Mouse (Mus musculus) embryonic facial prominence, embryonic 10.5 days (tissue): ENCODE measurements around the gene Gdpgp1. TPM values are rescaled to one million over a fixed set of nuclear protein-coding genes. Genes with fewer than 3 reads are reported as not detected.

Experiments
- DNase-seq: peaks from one replicate; pipeline ENCODE4 v3.0.0-alpha.2; 2017; ENCODE audit warnings: low spot score
- H3K27ac ChIP-seq: fragments of 300-500 bp; sonication (generic); replicated peaks from 2 replicates; pipeline ENCODE4 v1.5.1; 2016; ENCODE audit warnings: mild to moderate bottlenecking
- H3K27me3 ChIP-seq: fragments of 300-500 bp; sonication (generic); replicated peaks from 2 replicates; pipeline ENCODE4 v1.6.1; 2016; ENCODE audit warnings: low read depth, mild to moderate bottlenecking; ENCODE audit not compliant: poor library complexity, severe bottlenecking
- H3K36me3 ChIP-seq: fragments of 300-500 bp; sonication (generic); replicated peaks from 2 replicates; pipeline ENCODE4 v1.6.1; 2016; ENCODE audit warnings: mild to moderate bottlenecking, moderate library complexity
- H3K4me1 ChIP-seq: fragments of 300-500 bp; sonication (generic); 2 replicates; pipeline ENCODE4 v1.6.1; 2016
- H3K4me3 ChIP-seq: fragments of 300-500 bp; sonication (generic); 2 replicates; pipeline ENCODE4 v1.5.1; 2016; ENCODE audit warnings: mild to moderate bottlenecking, moderate library complexity
- H3K9me3 ChIP-seq: fragments of 300-500 bp; sonication (generic); 2 replicates; pipeline ENCODE4 v1.6.1; 2016; ENCODE audit warnings: mild to moderate bottlenecking
- WGBS: fragments of 180-500 bp; shearing (Covaris S2); methylation state at CpG from one replicate; pipeline ENCODE4 v1.1.7; 2016; 5-methylcytosine and 5-hydroxymethylcytosine counted together
- polyA plus RNA-seq: library from polyadenylated mRNA; unstranded; fragments of >200 nt; fragmentation: Nextera tagmentation; extraction: Ambion mirVana; gene quantifications from 2 replicates; pipeline ENCODE4 v1.2.1, GENCODE M21; 2016

Gene Gdpgp1
- polyA plus RNA-seq, 1 experiment from 2014 or later: 6.6 TPM

DNA sequence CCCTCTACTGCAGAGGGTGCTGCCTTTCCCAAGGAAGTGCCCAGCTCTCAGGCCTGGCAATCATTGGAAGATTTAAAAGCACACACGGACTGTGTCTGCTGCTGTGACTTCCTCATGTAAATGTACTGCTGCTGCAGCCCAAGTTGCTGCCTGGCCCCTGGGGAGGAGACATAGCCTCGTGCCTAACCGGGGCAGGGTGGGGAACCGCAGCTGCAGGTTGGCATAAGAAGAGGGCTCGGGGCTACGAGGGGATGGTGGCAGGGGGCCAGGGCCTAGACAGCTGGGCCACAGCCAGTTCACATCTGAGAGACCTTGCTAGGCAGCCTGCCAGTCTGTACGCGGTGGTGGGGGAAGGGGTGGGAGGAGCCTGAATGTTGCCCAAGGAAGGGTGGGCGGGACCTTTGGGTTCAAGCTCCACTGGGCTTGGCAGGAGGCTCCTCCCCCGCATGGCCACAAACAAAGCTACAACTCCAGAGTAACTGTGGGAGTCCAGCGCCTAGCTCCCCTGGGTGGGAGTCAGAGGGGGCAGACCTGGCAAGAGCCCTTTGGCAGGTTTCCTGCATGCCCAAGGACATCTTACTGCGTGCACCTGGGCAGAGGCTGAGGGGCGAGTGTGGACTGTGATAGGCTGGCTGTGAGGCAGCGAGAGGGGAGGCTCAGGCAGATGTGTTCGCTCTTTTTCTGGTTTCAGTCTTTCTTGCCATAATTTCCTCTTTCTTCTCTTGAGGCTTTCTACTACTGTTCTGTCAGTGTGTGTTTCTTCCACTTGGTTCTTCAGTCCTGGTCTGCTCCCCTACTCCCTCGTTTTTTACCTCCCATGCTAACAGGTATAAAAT is 40.2 kb upstream of the Gdpgp1 start:
- Histone ChIP-seq H3K4me1 (peaks cover 51% of the 10 kb centered on the region), H3K4me3 (peak overlapping the region; percentile 49)
- 12% methylated on average over 16 of the region's 16 CpGs for WGBS

DNA sequence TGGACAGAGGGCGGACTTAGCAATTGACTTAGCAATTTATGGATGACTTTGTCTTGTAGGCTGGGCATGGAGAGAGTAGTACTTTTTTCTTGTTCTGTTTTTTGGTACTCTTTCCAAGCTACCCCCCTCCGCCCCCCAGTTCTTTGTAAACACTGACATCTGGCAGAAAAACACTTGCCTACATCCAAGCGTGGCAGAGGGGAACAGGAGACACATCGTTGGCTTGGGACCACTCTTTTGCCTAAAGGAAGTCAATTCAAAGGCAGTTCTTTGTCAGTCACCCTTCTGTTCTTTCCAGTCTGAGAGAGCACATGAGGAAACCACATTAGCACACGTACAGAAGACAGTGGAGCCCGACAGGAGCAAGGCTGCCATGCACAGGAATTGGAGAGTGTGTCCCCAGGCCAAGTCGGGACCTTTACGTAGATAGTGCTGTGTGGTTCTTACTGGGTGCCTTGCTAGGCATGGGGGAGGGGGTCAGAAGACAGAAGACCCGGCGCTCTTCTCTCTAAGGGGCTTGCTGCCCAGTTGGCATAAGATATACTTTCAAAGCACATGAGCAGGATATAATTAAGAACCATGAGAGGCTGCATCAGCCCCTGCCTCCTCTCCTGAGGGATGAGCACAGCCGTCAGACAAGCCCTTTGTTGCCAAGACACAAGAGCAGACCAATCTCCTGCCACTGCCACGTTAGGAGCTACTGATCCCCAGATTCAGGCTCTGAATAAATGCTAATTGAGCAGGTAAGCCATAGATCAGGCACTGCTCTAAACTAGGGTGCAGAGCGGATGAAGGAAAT is 38.5 kb upstream of the Gdpgp1 start:
- no peak overlapping the region for H3K4me3 ChIP-seq
- no peaks in the 10 kb centered on the region for H3K27me3 ChIP-seq
- peak overlapping the region; percentile 40; the same call in 1 of the 2 replicates for H3K27ac ChIP-seq
- no peaks in the 10 kb centered on the region for H3K36me3 ChIP-seq
- no peaks in the 10 kb centered on the region for H3K9me3 ChIP-seq
- no peak for DNase-seq
- H3K4me1 ChIP-seq: peaks cover 52% of the 10 kb centered on the region
- WGBS: 62% methylated on average over 13 of the region's 13 CpGs

More for the DNA sequence above, 40.2 kb upstream of the Gdpgp1 start:
- peak; percentile 88 for DNase-seq
- no peaks in the 10 kb centered on the region for H3K36me3 ChIP-seq
- no peaks in the 10 kb centered on the region for H3K9me3 ChIP-seq
- H3K27ac ChIP-seq: peak overlapping the region; percentile 91
- no peaks in the 10 kb centered on the region for H3K27me3 ChIP-seq

DNA sequence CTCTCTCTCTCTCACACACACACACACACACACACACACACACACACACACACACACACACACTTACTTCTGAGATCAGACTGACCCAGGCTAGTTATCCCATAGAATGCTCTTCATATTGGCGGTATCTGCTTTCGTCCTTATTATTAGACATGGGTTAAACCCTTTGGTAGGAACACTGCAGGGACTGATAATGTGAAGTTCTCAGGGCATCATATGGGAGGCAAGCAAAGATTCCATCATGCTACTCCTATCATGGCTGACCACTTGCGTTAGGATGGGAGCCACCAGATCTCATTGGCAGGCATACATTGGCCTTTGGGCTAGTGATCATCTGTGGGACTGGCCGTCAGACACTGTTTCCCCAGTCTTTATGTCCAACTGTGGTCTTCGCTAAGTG is 37.5 kb upstream of the Gdpgp1 start:
- no peak for DNase-seq
- no peak overlapping the region for H3K27ac ChIP-seq
- H3K4me1 ChIP-seq: peaks cover 55% of the 10 kb centered on the region
- WGBS: 89% methylated on average over 5 of the region's 5 CpGs
- no peak overlapping the region for H3K4me3 ChIP-seq
- no peaks in the 10 kb centered on the region for H3K9me3 ChIP-seq
- no peaks in the 10 kb centered on the region for H3K27me3 ChIP-seq
- H3K36me3 ChIP-seq: no peaks in the 10 kb centered on the region

DNA sequence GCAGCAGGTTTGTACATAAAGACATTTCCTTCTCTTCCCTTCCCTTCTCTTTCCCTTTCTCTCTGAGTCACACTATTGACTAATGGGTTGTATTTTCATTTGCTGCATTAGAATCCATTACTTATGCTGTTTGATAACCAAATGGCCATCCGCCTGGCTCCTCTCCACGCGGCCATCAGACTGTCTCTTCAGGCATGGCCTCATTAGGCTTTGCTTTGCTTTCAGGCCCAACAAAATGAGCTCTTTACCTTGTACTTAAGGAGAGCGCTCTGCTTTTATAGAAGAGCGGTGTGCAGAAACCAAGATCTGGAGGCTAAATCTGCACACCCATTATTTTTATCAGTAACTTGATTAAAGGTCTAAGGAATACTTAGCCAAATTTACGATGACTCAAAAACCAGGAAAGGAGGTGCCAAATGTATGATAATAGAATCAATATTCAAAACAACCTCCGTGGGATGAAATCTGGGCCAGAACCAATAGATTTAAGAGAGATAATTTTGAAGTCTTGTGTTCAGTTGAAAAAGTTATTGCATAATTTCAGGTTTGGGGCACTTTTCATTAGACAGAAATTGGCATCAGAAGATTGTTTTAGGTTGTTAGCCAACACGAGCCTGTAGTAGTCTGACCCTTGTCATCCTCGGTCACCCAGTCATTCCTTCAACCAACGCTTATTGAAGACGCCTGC is 36.9 kb upstream of the Gdpgp1 start:
- no peak for DNase-seq
- WGBS: 92% methylated on average over 10 of the region's 11 CpGs
- no peak overlapping the region for H3K4me3 ChIP-seq
- H3K4me1 ChIP-seq: peaks cover 59% of the 10 kb centered on the region
- H3K27me3 ChIP-seq: no peaks in the 10 kb centered on the region
- no peaks in the 10 kb centered on the region for H3K9me3 ChIP-seq
- no peaks in the 10 kb centered on the region for H3K36me3 ChIP-seq
- no peak overlapping the region for H3K27ac ChIP-seq

DNA sequence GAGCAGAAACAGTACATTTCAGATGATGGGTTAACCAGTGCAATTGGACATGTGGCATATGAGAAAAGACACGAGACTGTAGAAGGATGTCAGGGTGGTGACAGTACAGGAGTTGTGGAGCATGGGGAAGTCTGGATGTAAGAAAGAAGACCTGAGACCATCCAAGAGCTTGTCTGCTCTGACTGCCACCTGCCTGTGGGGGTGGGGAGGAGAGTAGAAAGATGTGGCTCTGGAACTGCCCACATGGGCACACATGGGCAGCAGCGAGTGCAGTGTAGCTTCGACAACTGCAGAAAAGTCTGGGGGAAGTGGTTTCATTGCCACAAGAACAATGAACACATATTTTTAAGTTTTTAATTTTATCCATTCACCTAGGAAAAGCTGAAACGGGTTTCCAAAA is 35.3 kb upstream of the Gdpgp1 start:
- Histone ChIP-seq H3K4me1 (peaks cover 55% of the 10 kb centered on the region), H3K27ac (peak overlapping the region; percentile 97), H3K36me3 (peaks cover 12% of the 10 kb centered on the region), H3K27me3 (no peaks in the 10 kb centered on the region), H3K4me3 (peak overlapping the region; percentile 79), H3K9me3 (no peaks in the 10 kb centered on the region)
- 20% methylated on average over 4 of the region's 4 CpGs for WGBS
- DNase-seq: peak; percentile 34

DNA sequence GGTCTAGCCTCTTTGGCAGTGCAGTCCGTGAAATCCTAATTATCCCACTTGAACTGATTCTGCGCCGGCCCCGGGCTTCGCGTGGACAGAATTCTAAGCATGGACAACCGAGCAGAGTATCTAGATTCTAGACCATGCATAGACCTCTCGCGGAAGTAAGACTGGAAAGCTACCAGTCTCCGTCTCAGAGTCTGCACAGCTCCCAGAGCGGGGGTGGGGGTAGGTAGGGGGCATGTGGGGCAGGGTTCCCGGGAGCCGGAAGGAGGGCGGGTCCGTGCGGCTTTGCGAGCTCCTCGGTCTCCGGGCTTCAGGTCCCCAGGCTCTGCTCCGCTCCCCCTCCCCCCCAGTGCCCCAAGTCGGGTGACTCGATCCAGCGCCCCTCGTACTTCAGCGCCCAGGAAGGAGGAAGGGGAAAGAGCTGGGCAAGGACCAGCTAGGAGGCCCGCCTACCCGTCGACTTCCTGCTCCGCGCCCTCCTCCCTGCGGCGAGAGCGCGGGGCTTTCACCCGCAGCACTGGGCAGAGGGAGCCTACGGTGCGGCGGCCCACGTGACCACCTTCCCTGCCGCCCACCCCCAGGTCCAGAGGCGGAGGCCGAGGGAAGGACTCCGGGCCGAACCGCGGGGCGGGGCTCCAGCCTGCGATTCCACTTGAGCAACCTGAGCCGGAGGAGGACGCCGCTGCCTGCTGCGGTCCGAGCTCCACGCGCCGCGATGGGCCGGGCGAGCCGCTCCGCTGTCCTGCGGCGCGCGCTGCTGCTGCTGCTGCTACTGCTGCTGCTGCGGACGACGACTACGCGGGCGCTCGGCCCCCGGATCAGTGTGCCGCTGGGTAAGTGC is 34.5 kb upstream of the Gdpgp1 start:
- Histone ChIP-seq H3K36me3 (peaks cover 19% of the 10 kb centered on the region), H3K4me1 (peaks cover 57% of the 10 kb centered on the region), H3K27me3 (no peaks in the 10 kb centered on the region), H3K4me3 (peak overlapping the region; percentile 79), H3K27ac (peak overlapping the region; percentile 97), H3K9me3 (no peaks in the 10 kb centered on the region)
- under 1% methylated on average over 74 of the region's 74 CpGs for WGBS
- peak; percentile 96 for DNase-seq

DNA sequence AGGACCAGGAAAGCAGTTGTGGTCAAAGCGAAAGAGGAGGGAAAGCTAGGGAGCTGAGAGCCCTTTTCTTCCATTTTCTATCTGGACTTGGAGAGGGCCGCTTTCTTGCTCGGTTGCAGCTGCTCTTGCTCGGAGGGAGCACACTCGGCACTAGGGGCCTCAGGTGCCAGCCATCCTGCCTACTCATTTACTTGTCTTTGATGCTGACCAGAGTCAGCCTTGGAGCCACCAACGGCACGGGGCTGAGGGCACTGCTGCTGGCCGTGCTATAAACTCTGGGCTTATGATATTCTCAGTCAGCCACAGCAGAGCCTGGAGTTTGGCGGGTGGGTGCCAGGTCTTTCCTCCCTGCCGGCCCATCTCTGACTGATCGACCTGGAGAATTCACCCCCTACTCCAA is 33.8 kb upstream of the Gdpgp1 start:
- H3K27ac ChIP-seq: peak overlapping the region; percentile 97
- peak overlapping the region; percentile 79 for H3K4me3 ChIP-seq
- peaks cover 64% of the 10 kb centered on the region for H3K4me1 ChIP-seq
- no peaks in the 10 kb centered on the region for H3K9me3 ChIP-seq
- H3K27me3 ChIP-seq: no peaks in the 10 kb centered on the region
- H3K36me3 ChIP-seq: peaks cover 20% of the 10 kb centered on the region
- DNase-seq: peak; percentile 52
- 3% methylated on average over 11 of the region's 11 CpGs for WGBS

DNA sequence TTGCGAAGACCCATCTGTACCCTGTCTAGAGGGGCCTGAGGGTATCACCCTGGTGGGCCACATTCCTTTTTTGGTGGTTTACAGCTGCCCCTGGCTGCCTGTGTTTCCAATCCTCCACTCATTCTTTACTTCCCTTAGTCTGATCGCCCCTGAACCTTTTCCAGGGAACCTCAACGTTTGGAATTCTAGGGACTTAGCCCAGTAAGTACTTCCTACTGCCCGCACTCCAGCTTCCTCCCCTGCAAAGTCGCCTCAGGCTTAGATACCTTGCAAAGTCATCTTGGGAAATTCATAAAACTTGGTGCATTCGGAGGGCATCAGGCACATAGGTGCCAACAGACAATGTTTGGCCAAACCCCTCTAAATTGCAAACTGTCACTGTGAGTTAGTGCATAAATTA is 33.4 kb upstream of the Gdpgp1 start:
- DNase-seq: no peak
- H3K4me1 ChIP-seq: peaks cover 68% of the 10 kb centered on the region
- 30% methylated on average over 6 of the region's 6 CpGs for WGBS
- no peaks in the 10 kb centered on the region for H3K9me3 ChIP-seq
- peaks cover 20% of the 10 kb centered on the region for H3K36me3 ChIP-seq
- no peaks in the 10 kb centered on the region for H3K27me3 ChIP-seq
- H3K27ac ChIP-seq: peak overlapping the region; percentile 97
- peak overlapping the region; percentile 79 for H3K4me3 ChIP-seq

DNA sequence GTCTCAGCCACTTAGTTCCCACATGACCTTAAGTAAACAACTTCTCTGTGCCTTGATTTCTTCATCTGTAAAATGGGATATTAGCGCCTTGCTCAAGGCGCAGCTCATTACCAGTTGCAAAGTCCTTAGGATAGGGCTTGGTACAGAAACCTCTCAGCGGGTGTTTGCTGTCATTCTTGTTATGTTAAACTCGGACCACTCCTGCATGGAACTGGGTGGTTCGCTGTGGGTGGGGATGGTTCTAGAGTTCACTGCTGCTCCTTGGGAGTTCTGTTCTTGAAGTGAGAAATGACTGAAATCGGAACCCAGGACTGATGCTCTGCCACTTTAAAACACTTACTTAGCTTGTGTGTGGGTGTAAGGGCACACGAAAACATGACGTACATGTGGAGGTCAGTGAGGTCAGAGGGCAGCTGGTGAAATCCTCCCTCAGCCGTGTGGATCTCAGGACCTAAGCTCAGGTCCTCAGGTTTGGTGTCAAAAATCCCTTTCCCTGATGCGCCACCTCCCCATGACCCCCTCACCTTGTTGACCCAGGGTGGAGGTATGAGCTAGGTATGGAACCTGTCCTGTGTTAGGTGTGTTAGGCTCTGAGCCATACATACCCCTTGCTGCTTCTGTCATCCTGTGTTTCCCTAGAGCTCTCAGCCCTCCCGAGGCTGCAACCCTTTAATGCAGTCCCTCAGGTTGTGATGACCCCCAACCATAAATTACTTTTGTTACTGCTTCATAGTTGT is 32.6 kb upstream of the Gdpgp1 start:
- Histone ChIP-seq H3K4me1 (peaks cover 74% of the 10 kb centered on the region), H3K4me3 (peak overlapping the region; percentile 79), H3K27ac (no peak overlapping the region), H3K9me3 (no peaks in the 10 kb centered on the region), H3K36me3 (peaks cover 20% of the 10 kb centered on the region), H3K27me3 (no peaks in the 10 kb centered on the region)
- WGBS: 71% methylated on average over 11 of the region's 11 CpGs
- DNase-seq: no peak

DNA sequence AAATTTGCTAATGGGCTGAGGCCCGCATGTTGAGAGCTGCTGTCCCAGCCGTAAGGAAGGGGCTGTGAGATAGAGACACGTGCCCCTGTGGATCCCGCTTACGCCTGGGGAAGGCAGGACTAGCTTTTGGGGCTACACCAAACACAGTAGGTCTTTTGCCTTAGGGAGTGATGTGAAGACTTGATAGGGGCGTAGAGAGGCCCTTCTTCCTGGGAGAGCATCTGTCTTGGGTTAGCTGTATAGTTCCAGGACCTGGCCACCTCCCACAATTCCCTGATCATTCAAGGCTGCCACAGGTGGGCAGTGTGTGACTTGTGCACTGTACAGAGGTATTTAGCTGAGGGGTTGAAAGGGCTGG is 32.1 kb upstream of the Gdpgp1 start:
- Histone ChIP-seq H3K4me1 (peaks cover 79% of the 10 kb centered on the region), H3K4me3 (no peak overlapping the region; the same call in 1 of the 2 replicates), H3K27ac (no peak overlapping the region), H3K27me3 (no peaks in the 10 kb centered on the region), H3K9me3 (no peaks in the 10 kb centered on the region), H3K36me3 (peaks cover 20% of the 10 kb centered on the region)
- WGBS: 88% methylated on average over 6 of the region's 6 CpGs
- no peak for DNase-seq

DNA sequence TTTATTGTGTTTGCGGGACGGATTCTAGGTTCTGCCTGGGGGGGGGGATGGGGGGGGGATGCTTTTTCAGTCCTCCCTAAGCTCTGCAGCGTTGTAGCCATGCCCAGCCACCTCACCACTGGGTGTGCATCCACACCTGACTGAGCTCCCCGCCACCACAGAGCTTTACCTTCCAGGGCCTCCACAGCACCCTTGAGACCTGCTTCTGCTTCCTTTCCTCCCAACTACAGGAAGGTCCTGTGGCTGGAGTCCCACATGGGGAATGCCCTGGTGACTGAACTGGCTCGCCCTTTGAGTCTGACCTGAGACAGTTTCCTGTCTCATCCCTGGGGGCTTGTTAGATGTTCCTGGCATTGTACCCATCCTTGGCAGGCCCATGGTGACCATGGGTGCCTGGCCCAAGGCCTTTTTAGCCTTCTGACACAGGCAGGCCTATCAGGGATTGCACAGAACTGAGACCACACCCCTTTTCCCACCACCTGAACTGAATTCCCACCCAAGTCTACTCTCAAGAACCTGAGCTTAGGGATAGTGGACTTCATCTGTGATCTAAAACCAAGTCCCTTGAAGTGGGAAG is 31.6 kb upstream of the Gdpgp1 start:
- Histone ChIP-seq H3K36me3 (peaks cover 20% of the 10 kb centered on the region), H3K27me3 (no peaks in the 10 kb centered on the region), H3K27ac (no peak overlapping the region), H3K4me3 (no peak overlapping the region; the same call in 1 of the 2 replicates), H3K4me1 (peaks cover 84% of the 10 kb centered on the region), H3K9me3 (no peaks in the 10 kb centered on the region)
- DNase-seq: no peak
- 90% methylated on average over 5 of the region's 5 CpGs for WGBS
